Mouse (Mus musculus) cortical plate, adult 2 months (tissue): ENCODE results near the gene 1700017B05Rik. TPM values are rescaled to one million over a fixed set of nuclear protein-coding genes. Genes with fewer than 3 reads are reported as not detected.

Source experiments
- H3K27ac ChIP-seq: fragments of 200-500 bp; 2 replicates; pipeline ENCODE4 v1.5.1; 2012; ENCODE audit warnings: low read length, control low read depth, inconsistent platforms; ENCODE audit not compliant: insufficient read depth
- H3K4me1 ChIP-seq: fragments of 200-500 bp; 2 replicates; pipeline ENCODE4 v1.6.1; 2011; ENCODE audit warnings: low read length; ENCODE audit not compliant: control insufficient read depth, insufficient read depth
- H3K4me3 ChIP-seq: fragments of 200-500 bp; 2 replicates; pipeline ENCODE4 v1.5.1; 2011; ENCODE audit warnings: mild to moderate bottlenecking, low read length, control low read depth; ENCODE audit not compliant: insufficient read depth
- CTCF ChIP-seq: fragments of 200-500 bp; IDR thresholded peaks from 2 replicates; pipeline ENCODE4 v1.5.1; 2011; ENCODE audit warnings: mild to moderate bottlenecking, control low read depth, low read length; ENCODE audit not compliant: insufficient read depth; ENCODE audit errors: extremely low read depth
- POLR2A ChIP-seq: fragments of 200-500 bp; IDR thresholded peaks from 2 replicates; pipeline ENCODE4 v1.6.1; 2011; ENCODE audit warnings: mild to moderate bottlenecking, low read length, control low read depth; ENCODE audit not compliant: insufficient read depth; ENCODE audit errors: extremely low read depth
- polyA plus RNA-seq: library from polyadenylated mRNA; depleted of rRNA; stranded (reverse); fragments of >200 nt; gene quantifications from 2 replicates; pipeline ENCODE4 v1.2.3, GENCODE M21; 2012

The 1700017B05Rik gene
- polyA plus RNA-seq, 1 experiment: 4.1 TPM

DNA sequence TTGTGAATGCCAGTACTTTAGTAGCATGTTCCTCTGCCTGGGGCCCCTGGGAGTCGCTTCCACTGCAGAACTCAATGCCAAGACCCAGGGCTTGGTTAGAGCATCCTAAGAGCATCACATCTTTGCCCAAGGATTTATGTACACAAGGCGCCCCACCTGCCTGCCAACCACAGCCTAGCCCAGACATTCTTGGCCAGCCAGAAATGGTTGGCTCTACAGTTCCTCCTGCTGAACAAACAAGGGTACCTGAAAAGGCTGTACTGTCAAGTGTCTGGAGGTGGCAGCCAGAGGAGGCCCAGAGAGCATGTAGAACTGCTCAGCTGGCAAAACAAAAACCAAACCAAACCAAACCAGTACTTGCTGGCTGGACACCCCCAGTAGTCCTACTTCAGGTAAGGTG is 11.3 kb downstream of the 1700017B05Rik start:
- Histone ChIP-seq H3K4me1 (no peaks in the 10 kb centered on the region), H3K27ac (no peak overlapping the region), H3K4me3 (no peak overlapping the region)
- TF ChIP-seq CTCF: no peak
- no peak for TF ChIP-seq POLR2A

DNA sequence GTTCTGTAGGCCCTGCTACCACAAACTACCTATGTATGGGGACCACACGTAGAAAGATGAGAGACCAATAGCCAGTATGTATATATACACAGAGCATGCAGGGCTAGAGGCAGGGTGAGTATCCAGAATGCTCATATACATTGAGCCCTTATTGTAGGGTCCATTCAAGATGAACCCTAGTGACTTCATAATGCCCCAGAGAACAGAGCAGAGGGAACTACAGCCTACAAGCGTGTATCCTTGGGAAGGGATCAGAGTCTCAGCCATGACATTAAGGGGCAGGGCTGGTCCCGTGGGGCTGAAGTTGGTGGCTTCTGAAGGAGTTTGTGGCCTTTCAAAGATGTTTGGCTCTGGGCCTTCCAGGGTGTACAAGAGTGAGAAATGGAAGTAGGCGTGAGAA is 12.4 kb downstream of the 1700017B05Rik start:
- Histone ChIP-seq H3K4me1 (no peaks in the 10 kb centered on the region), H3K27ac (no peak overlapping the region), H3K4me3 (no peak overlapping the region)
- TF ChIP-seq CTCF (no peak), POLR2A (no peak)

DNA sequence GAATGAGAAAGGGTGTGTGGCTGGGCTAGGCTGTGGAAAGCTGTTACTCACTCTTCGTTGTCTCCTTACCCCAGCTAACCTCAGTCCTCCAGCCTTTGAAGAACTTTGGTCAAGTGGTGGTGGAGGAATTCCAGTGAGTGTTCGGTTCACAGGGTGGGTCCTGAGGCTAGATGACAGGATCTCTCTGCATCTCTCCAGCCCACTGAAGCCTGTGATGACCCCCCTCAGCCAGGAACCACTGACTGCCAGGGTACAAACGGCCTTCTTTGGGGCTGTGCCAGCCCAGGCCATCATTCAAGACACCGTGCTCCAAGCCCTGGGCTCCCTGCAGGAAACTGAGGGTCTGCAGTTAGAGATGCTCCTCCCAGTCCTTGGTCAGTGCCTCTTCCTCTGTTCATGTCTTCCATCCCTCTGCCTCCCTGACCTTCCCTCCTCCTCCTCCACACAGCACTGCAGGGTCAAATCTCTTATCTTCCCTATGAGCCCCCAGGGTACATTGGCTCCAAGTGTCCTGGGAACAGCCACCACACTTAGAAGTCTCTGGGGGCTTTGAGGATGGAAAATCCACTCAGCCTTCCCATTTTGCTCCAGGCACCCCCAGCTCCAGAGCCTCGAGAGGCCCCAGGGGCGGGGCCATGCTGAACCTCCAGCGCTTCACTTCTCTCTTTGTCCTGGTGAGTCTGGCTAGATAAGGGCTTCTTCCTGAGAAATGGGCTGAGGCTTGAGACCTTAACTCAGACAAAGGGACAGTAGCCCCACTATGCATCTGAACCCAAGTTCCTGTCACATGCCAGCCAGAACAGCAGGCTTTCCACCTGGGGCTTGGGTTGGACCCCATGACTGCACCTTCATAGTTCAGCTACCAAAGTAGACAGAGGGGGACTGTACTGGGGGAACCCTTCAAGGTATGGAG is 14.1 kb downstream of the 1700017B05Rik start:
- H3K27ac ChIP-seq: no peak overlapping the region
- no peaks in the 10 kb centered on the region for H3K4me1 ChIP-seq
- H3K4me3 ChIP-seq: no peak overlapping the region
- TF ChIP-seq POLR2A (no peak), CTCF (no peak)

DNA sequence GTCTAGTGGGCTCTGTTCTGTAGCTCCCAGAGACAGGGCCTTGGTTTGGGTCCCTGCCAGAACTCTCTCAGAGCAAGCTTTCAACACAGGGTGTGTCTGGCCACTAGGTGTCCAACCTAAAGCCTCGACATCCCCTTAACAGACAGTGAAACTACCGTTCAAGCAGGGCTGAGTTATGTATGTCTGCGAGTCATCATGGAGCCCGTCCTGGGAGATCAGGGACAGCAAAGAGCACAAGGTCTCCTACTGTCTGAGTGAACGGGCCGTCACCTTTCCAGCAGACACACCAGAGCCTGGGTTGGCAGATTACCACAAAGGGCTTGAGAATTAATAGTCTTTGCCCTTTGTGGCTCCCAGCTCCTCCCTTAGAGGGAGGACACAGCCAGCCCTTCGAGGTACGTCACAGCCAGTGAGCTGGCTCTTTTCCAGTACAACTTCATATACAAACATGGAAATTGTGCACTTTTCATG is 15.2 kb downstream of the 1700017B05Rik start:
- Histone ChIP-seq H3K27ac (no peak overlapping the region), H3K4me3 (no peak overlapping the region), H3K4me1 (no peaks in the 10 kb centered on the region)
- TF ChIP-seq POLR2A: no peak
- no peak for TF ChIP-seq CTCF

DNA sequence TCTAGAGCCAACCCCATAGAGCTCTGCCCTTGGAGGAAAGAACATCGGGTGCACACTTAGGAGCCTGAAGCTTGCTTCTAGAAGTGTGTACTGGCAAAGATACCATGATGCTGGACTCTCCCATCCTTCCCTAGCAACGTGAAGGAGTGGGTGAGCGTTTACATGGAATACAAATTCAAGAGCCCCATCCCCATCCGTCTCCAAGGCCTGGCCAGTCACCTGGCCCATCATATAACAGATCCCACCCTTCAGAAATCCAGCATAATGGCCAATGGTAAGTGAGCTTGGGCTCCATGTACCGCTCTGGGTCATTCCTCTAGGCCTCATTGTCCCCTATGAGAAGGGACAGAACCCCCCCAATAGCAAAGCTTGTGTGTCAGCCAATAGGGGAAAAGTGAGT is 15.9 kb downstream of the 1700017B05Rik start:
- TF ChIP-seq POLR2A (no peak), CTCF (no peak)
- H3K4me3 ChIP-seq: no peak overlapping the region
- H3K27ac ChIP-seq: no peak overlapping the region
- no peaks in the 10 kb centered on the region for H3K4me1 ChIP-seq

DNA sequence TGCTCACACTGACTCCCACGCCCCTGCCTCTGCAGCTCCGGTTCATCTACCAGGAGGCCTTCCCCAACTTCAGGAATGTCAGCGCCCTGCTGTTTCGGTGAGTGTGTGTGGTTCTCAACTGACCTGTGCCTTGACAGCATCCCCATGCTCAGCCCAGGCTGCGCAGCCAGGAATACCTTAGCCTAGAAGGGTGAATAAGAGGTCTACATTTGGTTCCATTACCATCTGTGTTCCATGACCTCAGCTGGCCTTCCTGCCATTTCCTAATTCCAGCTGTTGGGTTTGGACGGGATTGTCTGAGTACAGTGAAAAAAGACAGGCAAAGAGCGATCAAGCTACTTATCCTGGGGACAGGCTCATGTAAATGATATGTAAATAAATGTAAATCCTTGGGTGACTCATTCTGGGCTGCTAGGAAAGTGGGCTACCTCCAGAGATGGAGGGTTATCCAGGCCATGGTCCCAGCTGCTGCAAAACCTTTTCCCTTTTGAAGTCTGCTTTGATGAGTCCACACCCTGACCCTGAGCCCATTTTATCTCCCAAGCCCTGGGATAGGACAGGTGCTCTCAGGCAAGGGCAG is 18.2 kb downstream of the 1700017B05Rik start:
- Histone ChIP-seq H3K27ac (no peak overlapping the region), H3K4me3 (no peak overlapping the region)
- TF ChIP-seq CTCF (no peak), POLR2A (no peak)

DNA sequence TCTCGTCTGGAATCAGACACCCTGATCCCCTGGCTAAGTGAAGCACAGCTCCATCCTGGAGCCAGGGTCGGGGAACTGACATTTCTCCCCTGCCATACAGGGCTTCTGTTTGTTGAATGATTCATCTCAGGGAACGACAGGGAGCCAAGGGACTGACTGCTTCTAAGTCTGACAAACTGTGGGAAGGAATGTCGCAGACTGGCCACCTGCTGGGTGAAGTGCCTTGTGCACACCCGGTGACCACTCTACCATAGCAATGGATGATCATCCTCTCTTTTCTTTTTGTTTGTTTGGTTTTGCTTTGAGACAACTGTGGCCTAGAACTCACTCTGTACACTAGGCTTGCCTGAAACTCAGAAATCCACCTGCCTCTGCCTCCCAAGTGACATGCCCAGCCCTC is 19.5 kb downstream of the 1700017B05Rik start:
- Histone ChIP-seq H3K4me3 (no peak overlapping the region), H3K27ac (no peak overlapping the region), H3K4me1 (no peaks in the 10 kb centered on the region)
- TF ChIP-seq POLR2A (no peak), CTCF (no peak)

More for the DNA sequence above, 18.2 kb downstream of the 1700017B05Rik start:
- H3K4me1 ChIP-seq: no peaks in the 10 kb centered on the region

DNA sequence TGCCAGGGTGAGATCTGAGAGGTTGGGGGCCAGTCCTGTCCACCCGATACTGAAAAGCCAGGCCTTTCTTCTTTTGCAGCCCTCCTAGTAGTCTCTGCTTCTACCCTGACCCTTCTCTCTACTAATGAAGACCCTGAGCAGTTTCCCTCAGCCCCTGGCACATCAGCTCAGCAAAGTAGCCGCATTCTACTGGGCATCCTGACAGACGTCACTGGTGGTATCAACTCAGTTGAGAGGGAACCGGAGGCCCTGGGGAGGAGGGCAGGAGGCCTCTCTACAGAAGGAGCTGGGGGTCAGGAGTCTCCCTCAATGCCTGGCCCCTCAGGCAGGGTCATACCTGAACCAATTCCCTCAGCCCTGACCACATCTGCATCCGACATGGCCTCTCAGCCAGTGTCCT is 21.3 kb downstream of the 1700017B05Rik start:
- no peaks in the 10 kb centered on the region for H3K4me1 ChIP-seq
- H3K27ac ChIP-seq: no peak overlapping the region
- no peak overlapping the region for H3K4me3 ChIP-seq
- TF ChIP-seq CTCF (no peak), POLR2A (no peak)

DNA sequence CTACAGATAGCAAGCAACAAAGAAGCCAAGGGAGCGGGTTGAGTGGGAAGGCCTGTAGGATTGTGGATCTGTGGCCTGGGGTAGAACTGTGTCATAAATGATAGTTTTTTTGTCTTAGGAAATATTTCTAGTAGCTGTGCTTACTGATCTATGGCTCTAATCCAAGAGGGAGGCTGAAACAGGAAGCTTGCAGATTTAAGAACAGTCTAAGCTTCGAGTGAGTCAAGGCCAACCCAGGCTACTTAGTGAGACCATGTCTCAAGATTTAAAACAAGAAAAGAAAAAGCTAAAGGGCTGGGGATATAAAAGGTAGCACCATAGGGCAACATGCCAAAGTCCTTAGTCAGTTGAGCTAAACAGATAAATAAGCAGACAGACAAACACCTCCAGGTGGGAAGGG is 24.2 kb downstream of the 1700017B05Rik start:
- H3K27ac ChIP-seq: no peak overlapping the region
- H3K4me3 ChIP-seq: no peak overlapping the region
- H3K4me1 ChIP-seq: no peaks in the 10 kb centered on the region
- TF ChIP-seq CTCF (no peak), POLR2A (no peak)

DNA sequence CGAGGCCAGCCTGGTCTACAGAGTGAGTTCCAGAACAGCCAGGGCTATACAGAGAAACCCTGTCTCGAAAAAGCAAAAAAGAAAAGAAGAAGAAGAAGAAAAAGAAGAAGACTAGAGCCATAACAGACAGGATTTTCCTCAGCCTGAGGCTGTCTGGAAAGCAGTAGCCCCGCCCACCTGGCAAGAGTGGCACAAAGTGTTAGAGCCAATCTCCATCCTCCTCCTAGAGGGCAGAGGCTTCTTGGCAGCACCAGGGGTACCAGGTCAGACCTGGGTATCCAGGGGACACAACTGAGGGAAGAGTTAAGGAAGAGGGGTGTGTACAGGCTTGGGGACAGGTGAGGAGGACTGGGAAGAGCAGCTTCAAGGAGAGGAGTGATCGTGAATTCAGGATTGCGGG is 24.7 kb downstream of the 1700017B05Rik start:
- Histone ChIP-seq H3K4me1 (no peaks in the 10 kb centered on the region), H3K4me3 (no peak overlapping the region), H3K27ac (no peak overlapping the region)
- no peak for TF ChIP-seq POLR2A
- TF ChIP-seq CTCF: no peak
